Comparison of ENCODE assay signal across 14 mouse cellular contexts in genomic region chr10:42630596-42631355, GRCm38 (mm10). TPM values are rescaled to one million over a fixed set of nuclear protein-coding genes. Genes with fewer than 3 reads are reported as not detected.
DNase-seq lines count a peak whose midpoint lies in the region; ATAC-seq lines count a peak whose summit lies in the region.
"Had no signal": no experiment of that assay in that cellular context is flagged by ENCODE, and none has a peak within 500 bp of the region (broad histone marks: within the 10 kb centered on the region; RNA-seq: fewer than 3 reads in every experiment).

No protein-coding gene starts in this region.

- WGBS in neural tube, embryonic 15.5 days, result 2% methylated on average over 19 of the region's 19 CpGs
- under 1% methylated on average over 19 of the region's 19 CpGs for WGBS in forebrain, embryonic 11.5 days

- peaks cover 96% of the 10 kb centered on the region for H3K27me3 ChIP-seq in neural tube, embryonic 15.5 days (replicated peaks)
- peaks cover 3% of the 10 kb centered on the region; the same call in 1 of the 2 replicates for H3K27me3 ChIP-seq in forebrain, embryonic 11.5 days (ENCODE audit: control insufficient read depth, insufficient read depth, low read length)

- no peak overlapping the region for H3K4me3 ChIP-seq in neural tube, embryonic 15.5 days (replicated peaks)
- no peak overlapping the region for H3K4me3 ChIP-seq in forebrain, embryonic 11.5 days (ENCODE audit: low read depth, low read length)
- H3K4me3 ChIP-seq: liver, embryonic 13.5 days had no signal

- no peak overlapping the region for H3K4me2 ChIP-seq in neural tube, embryonic 15.5 days
- peak overlapping the region; percentile 79; the same call in 1 of the 2 replicates for H3K4me2 ChIP-seq in forebrain, embryonic 11.5 days (ENCODE audit: low read depth, low read length, severe bottlenecking)
- H3K4me2 ChIP-seq: liver, embryonic 13.5 days had no signal

- H3K27ac ChIP-seq in neural tube, embryonic 15.5 days (replicated peaks), result no peak overlapping the region
- peak overlapping the region; percentile 97 for H3K27ac ChIP-seq in forebrain, embryonic 11.5 days (ENCODE audit: low read depth, low read length)
- H3K27ac ChIP-seq: heart, embryonic 10.5 days; liver, embryonic 13.5 days had no signal

- ATAC-seq in neural tube, embryonic 15.5 days (ENCODE audit: low FRiP score), result no peak
- peak; percentile 60 for ATAC-seq in forebrain, embryonic 11.5 days (replicated peaks; ENCODE audit: low FRiP score)
- ATAC-seq: lung, postnatal 0 days had no signal

- peaks cover 26% of the 10 kb centered on the region for H3K4me1 ChIP-seq in neural tube, embryonic 15.5 days
- peaks cover 43% of the 10 kb centered on the region for H3K4me1 ChIP-seq in forebrain, embryonic 11.5 days (replicated peaks; ENCODE audit: control insufficient read depth, insufficient read depth, low read length)

- no peaks in the 10 kb centered on the region for H3K36me3 ChIP-seq in neural tube, embryonic 15.5 days
- no peaks in the 10 kb centered on the region for H3K36me3 ChIP-seq in forebrain, embryonic 11.5 days (ENCODE audit: control insufficient read depth, insufficient read depth, low read length)
- H3K36me3 ChIP-seq: heart, embryonic 10.5 days; liver, embryonic 13.5 days had no signal

- no peak overlapping the region for H3K9ac ChIP-seq in neural tube, embryonic 15.5 days (replicated peaks)
- H3K9ac ChIP-seq in forebrain, embryonic 11.5 days (ENCODE audit: low read length), result peak overlapping the region; percentile 37; the same call in 1 of the 2 replicates
- H3K9ac ChIP-seq: liver, embryonic 13.5 days had no signal

- DNase-seq in neural tube, embryonic 10.5 days (ENCODE audit: extremely low spot score, low spot score), result peak; percentile 60
- peak; percentile 89 for DNase-seq in forebrain, embryonic 11.5 days (ENCODE audit: low spot score)
- DNase-seq in mesoderm, embryonic 11.5 days (ENCODE audit: low read depth, low spot score), result peak; percentile 64
- DNase-seq in kidney, postnatal 36 days, result no peak
- no peak for DNase-seq in kidney, adult 8-10 months
- DNase-seq in urinary bladder, postnatal 25 days (ENCODE audit: low spot score), result no peak
- DNase-seq: cerebellum, adult 11-12 months; kidney, adult 9 months; liver, embryonic 13.5 days; right cerebral cortex, postnatal 25 days had no signal

- H3K9me3 ChIP-seq in neural tube, embryonic 15.5 days (replicated peaks), result no peaks in the 10 kb centered on the region
- no peaks in the 10 kb centered on the region for H3K9me3 ChIP-seq in forebrain, embryonic 11.5 days (ENCODE audit: control insufficient read depth, low read length)
- H3K9me3 ChIP-seq: heart, embryonic 10.5 days; liver, embryonic 13.5 days had no signal

RNA-seq across cellular contexts. Expression of gene Ostm1, which starts 47.2 kb away (rescaled TPM):
- 33.7 and 36.1 TPM in 2 replicates for polyA plus RNA-seq in neural tube, embryonic 15.5 days (2015; fragmentation: Nextera tagmentation; extraction: Ambion mirVana)
- polyA plus RNA-seq in forebrain, embryonic 11.5 days (2014; fragmentation: Nextera tagmentation; extraction: Ambion mirVana), result 54.6 and 59.0 TPM in 2 replicates

RNA-seq across cellular contexts. Expression of gene Nr2e1, which starts 47.3 kb away (rescaled TPM):
- not detected in 2 replicates for polyA plus RNA-seq in neural tube, embryonic 15.5 days (2015; fragmentation: Nextera tagmentation; extraction: Ambion mirVana)
- polyA plus RNA-seq in forebrain, embryonic 11.5 days (2014; fragmentation: Nextera tagmentation; extraction: Ambion mirVana), result 117 and 119 TPM in 2 replicates
- polyA plus RNA-seq: heart, embryonic 10.5 days; liver, embryonic 13.5 days; lung, postnatal 0 days; urinary bladder, adult 2 months had no signal

Comparison
In these comparisons a context has a peak if more than half of its experiments do, and no peak if none do; other contexts are left out.
1. DNase-seq: peak in neural tube, embryonic 10.5 days (single experiment), forebrain, embryonic 11.5 days (single experiment) and mesoderm, embryonic 11.5 days (single experiment); none in kidney, postnatal 36 days (0 of 2), kidney, adult 8-10 months (0 of 2) and urinary bladder, postnatal 25 days (single experiment).
2. RNA of gene Nr2e1, which starts 47.3 kb away (polyA plus RNA-seq): 117 to 119 TPM in forebrain, embryonic 11.5 days; not detected in neural tube, embryonic 15.5 days; every median in the first group is over 100 times any median in the second.